Mouse (Mus musculus) right cerebral cortex, postnatal 25 days (tissue): ENCODE measurements at regions not wholly inside any gene's neighbourhood (a gene's known extent, or its start where the extent isn't known, plus 50 kb on each side); places are given as distances from the start of the nearest gene placed in this dataset.

ENCODE experiments used
- DNase-seq: peaks from one replicate; pipeline ENCODE4 v3.0.0; 2022

GRCm38 (mm10) chr14:31946032-31946431, 82.8 kb upstream of the Galnt15 start:
- no peak for DNase-seq

- DNase-seq = no peak
Observed at GRCm38 (mm10) chr14:31947246-31947645, 81.5 kb upstream of the Galnt15 start.

GRCm38 (mm10) chr14:31951894-31952293, 76.9 kb upstream of the Galnt15 start:
- no peak for DNase-seq

- peak; percentile 17 for DNase-seq
Observed at GRCm38 (mm10) chr14:31953783-31954182, 75.0 kb upstream of the Galnt15 start.

- DNase-seq = peak; percentile 78
Observed at GRCm38 (mm10) chr14:31954945-31955344, 73.8 kb upstream of the Galnt15 start.

GRCm38 (mm10) chr14:31957211-31957638, 71.6 kb upstream of the Galnt15 start:
- no peak for DNase-seq

GRCm38 (mm10) chr14:31960201-31960854, 68.5 kb upstream of the Galnt15 start:
- no peak for DNase-seq

- DNase-seq = no peak
Observed at GRCm38 (mm10) chr14:31961442-31961841, 67.3 kb upstream of the Galnt15 start.

- DNase-seq = no peak
Observed at GRCm38 (mm10) chr14:31963131-31963911, 65.5 kb upstream of the Galnt15 start.

GRCm38 (mm10) chr14:31964076-31964475, 64.7 kb upstream of the Galnt15 start:
- no peak for DNase-seq

- no peak for DNase-seq
Observed at GRCm38 (mm10) chr14:31964831-31965230, 64.0 kb upstream of the Galnt15 start.

- DNase-seq = no peak
Observed at GRCm38 (mm10) chr14:31969531-31969930, 59.3 kb upstream of the Galnt15 start.

GRCm38 (mm10) chr14:31970245-31970830, 58.5 kb upstream of the Galnt15 start:
- DNase-seq = no peak

- DNase-seq = no peak
Observed at GRCm38 (mm10) chr14:31970851-31971250, 57.9 kb upstream of the Galnt15 start.

- no peak for DNase-seq
Observed at GRCm38 (mm10) chr14:31973702-31974101, 55.1 kb upstream of the Galnt15 start.

- no peak for DNase-seq
Observed at GRCm38 (mm10) chr14:31978196-31978595, 50.6 kb upstream of the Galnt15 start.

- no peak for DNase-seq
Observed at GRCm38 (mm10) chr14:31978690-31979089, 50.1 kb upstream of the Galnt15 start.
